Mouse (Mus musculus) brain, embryonic 14.5 days (tissue): ENCODE results near the gene Ephb1. TPM values are rescaled to one million over a fixed set of nuclear protein-coding genes. Genes with fewer than 3 reads are reported as not detected.

Experiments used
- DNase-seq: peaks from one replicate; pipeline ENCODE4 v3.0.0-alpha.2; 2011; ENCODE audit warnings: low read depth
- CTCF ChIP-seq: fragments of 200-500 bp; IDR thresholded peaks from 2 replicates; pipeline ENCODE4 v1.5.1; 2012; ENCODE audit warnings: inconsistent platforms, mild to moderate bottlenecking, moderate library complexity, borderline replicate concordance; ENCODE audit not compliant: insufficient read depth, insufficient read length; ENCODE audit errors: extremely low read depth
- POLR2A ChIP-seq: fragments of 200-500 bp; IDR thresholded peaks from 2 replicates; pipeline ENCODE4 v1.6.1; 2012; ENCODE audit warnings: mild to moderate bottlenecking, inconsistent platforms, borderline replicate concordance; ENCODE audit not compliant: poor library complexity, insufficient read depth, insufficient read length, severe bottlenecking; ENCODE audit errors: extremely low read depth
- polyA plus RNA-seq: library from polyadenylated mRNA; depleted of rRNA; stranded (reverse); fragments of >200 nt; gene quantifications from 2 replicates; pipeline ENCODE4 v1.2.3, GENCODE M21; 2012

The Ephb1 gene
- polyA plus RNA-seq, 1 experiment: 85.2 TPM

DNA sequence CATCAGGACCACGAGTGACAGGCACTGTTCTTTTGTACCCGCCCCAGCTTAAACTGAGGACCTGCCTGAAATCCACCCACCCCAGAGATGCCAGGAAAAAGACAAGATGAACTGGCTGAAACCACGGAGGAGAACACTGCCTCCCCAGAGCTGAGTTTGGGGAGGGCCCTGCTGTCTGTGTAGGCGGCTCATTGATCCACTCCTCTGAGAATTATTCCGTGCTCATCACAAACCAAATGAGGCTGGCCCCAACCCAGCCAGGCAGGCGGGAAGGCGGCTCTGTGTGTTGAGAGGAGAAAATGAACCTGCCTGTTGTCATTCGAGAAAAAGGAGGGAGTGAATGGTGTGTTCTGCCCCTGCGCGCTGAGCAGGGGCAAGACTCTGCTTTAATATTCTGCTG lies 2.8 kb downstream of the Ephb1 start:
- DNase-seq: peak; percentile 70

DNA sequence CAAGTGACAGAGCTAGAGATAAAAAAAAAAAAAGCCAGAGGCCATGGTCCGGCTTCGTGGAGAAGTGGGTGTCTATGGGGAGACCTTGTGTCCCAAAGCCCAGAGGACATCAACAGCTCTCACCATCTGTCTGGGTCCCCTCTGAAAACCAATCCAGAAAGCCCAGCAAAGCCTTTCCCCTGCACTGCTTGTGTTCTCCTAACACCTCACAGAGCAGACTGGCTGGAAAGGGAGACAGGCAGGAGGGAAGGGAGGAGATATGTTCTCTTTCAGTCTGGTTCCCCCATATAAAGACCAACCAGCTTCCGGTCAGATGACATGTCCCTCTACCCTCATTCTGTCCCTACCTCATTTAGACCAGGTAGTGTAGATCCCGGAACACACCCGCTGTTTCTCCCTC lies 3.3 kb downstream of the Ephb1 start:
- no peak for DNase-seq

More for the DNA sequence above, 2.8 kb downstream of the Ephb1 start:
- TF ChIP-seq POLR2A (no peak), CTCF (no peak)

GRCm38 (mm10) chr9:102350696-102351095 lies 3.8 kb downstream of the Ephb1 start:
- DNase-seq: no peak
- TF ChIP-seq POLR2A: no peak
- TF ChIP-seq CTCF: no peak

More for the DNA sequence above, 3.3 kb downstream of the Ephb1 start:
- TF ChIP-seq CTCF (no peak), POLR2A (no peak)

DNA sequence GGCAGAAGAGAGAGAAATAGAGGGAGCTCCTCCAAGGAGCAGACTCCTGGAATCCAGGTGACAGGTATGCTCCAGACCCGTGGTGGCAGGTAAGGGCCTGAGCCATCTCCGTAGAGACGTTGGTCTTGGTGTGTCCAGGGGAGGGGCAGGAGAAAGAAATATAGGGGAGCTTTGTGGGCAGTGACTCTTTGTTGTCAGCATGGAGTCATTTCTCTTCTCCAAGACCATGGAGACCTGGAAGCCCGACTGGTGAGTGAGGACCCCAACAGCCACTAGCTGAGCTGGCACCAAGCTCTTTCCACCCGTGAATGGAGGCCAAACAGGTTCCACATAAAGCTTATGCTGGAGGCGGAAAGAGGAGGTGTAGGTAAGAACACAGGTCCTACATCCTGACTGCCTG lies 4.4 kb downstream of the Ephb1 start:
- no peak for DNase-seq
- no peak for TF ChIP-seq CTCF
- no peak for TF ChIP-seq POLR2A

GRCm38 (mm10) chr9:102346801-102347200 lies 7.7 kb downstream of the Ephb1 start:
- no peak for TF ChIP-seq CTCF
- TF ChIP-seq POLR2A: no peak
- DNase-seq: no peak

GRCm38 (mm10) chr9:102345474-102345873 lies 9.0 kb downstream of the Ephb1 start:
- DNase-seq: no peak
- TF ChIP-seq CTCF (no peak), POLR2A (no peak)

DNA sequence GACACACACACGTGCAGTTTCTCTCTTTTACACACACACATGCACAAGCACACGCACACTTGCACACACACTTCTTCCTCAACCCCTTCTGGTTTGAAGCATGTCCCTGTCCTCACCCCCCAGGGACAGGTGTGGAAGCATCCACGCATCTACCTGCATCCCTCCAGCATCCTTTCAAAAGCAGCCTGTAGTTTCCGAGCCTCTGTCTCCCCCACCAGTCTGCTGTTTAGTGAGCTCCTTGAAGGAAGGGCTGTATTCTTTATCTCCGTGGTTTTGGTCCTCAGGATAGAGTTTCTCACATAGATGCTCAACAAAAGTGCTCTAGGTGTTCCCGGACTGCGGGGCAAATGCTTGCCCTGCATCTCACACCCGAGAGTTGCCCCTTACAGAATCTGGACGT lies 9.4 kb downstream of the Ephb1 start:
- no peak for DNase-seq
- TF ChIP-seq CTCF: no peak

- no peak for DNase-seq
- TF ChIP-seq POLR2A (no peak), CTCF (no peak)
Observed at GRCm38 (mm10) chr9:102344086-102344930, 10.2 kb downstream of the Ephb1 start.

GRCm38 (mm10) chr9:102343061-102343460 lies 11.4 kb downstream of the Ephb1 start:
- TF ChIP-seq CTCF (no peak), POLR2A (no peak)
- DNase-seq: no peak

GRCm38 (mm10) chr9:102342026-102342425 lies 12.5 kb downstream of the Ephb1 start:
- DNase-seq: peak; percentile 54
- no peak for TF ChIP-seq POLR2A
- no peak for TF ChIP-seq CTCF

GRCm38 (mm10) chr9:102340768-102341167 lies 13.7 kb downstream of the Ephb1 start:
- peak; percentile 52 for DNase-seq
- TF ChIP-seq POLR2A (no peak), CTCF (no peak)

DNA sequence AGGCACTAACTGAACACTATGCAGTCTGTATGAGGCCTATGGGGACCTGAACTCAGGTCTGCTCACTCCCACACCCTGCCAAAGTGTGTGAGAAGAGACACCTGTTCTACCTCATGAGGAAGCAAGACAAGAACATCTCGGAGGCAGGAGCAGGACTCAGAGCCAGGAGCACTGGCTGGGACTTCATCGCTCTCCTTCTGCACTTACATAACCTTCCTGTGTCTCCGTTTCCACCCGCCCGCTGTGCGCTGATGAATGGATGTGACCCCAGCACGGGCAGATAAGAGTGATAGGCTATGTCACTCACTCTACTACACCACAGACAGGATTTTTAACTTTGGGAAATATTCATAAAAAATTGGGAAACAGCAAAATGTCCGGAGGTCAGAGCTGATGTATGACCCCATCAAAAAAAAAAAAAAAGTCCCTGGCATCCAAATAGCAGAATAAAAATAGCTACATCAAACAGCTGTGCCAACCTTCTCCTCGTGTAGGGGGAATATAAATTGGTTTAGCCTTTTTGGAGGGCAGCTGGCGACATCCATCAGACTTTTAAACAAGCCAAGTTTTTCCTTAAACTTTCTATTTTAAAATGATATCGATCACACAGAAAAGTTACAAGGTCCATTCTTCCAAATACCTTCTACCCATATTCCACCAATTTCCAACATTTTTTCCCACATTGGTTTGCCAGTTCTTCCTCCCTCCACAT lies 18.8 kb downstream of the Ephb1 start:
- DNase-seq: no peak
- TF ChIP-seq POLR2A (no peak), CTCF (no peak)

DNA sequence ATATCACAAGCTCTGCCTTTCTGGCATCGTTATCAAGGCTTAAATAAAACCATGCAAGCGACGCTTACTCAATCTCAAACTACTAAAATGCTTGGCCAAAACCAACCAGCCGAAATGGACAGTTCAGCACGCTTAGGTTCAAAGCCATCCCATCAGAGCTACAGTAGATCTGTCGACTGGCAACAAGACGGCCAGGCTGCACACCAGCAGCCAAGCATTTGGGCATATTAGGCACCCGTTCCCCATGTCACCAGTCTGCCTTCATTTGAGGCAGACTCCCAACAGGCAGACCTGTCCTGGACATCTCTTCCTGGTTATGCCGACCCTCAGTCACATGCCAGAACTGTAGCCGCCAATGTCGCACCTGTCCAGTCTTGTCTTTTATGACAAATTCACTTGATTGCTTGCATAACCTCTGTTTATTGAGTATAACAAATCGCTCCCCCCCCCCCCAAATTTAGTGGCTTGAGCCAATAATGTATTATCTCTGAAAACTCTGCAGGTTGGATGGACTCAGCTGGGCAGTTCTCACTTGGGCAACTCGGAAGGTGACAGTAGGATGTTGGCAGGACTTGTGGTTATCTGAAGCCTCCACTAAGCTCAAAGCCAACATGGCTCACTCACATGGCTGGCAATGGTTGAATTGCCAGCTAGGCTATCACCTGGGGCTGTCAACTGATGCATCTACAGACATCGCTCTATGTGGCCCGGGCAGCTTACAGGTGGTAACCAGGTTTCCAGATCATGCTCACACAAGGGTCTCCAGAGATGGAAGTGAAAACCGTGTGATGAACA lies 24.0 kb downstream of the Ephb1 start:
- no peak for DNase-seq
- TF ChIP-seq CTCF (no peak), POLR2A (no peak)
